In the genomic region with DNA sequence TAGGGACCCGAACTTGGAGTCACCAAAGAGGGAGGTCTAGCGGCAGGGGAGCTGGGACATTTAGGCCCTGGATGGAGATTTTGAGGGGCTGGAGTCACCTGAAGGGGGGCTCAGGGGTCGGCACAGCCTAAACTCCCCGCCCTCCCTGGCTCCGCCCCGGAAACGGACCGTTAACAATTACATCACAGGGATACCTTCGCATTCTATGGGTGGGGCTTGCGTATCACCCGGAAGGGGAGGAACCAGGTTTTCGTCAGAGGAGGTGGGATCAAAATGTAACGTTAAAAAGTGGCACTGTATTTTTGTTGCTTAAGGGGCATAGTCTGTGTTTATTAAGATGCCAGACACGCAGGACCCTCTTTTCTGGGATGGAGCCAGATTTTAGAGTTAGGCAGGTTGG, we compare ENCODE assay signal across 9 mouse cellular contexts. TPM values are rescaled to one million over a fixed set of nuclear protein-coding genes. Genes with fewer than 3 reads are reported as not detected.
DNase-seq lines count a peak whose midpoint lies in the region; ATAC-seq and TF ChIP-seq lines count a peak whose summit lies in the region.
"Not testable (repeated sequence)": the region's sequence is repeated elsewhere in the genome, so short reads cannot be mapped to it uniquely, and the experiment has no call there.
"Had no signal": no experiment of that assay in that cellular context is flagged by ENCODE, and none has a peak within 500 bp of the region (broad histone marks: within the 10 kb centered on the region; RNA-seq: fewer than 3 reads in every experiment).

A gene (minus strand): TSS at position 246 of the 400 bp plus-strand sequence.

- peak within 1 kb of the TSS; percentile 46 for H3K4me2 ChIP-seq in forebrain, embryonic 11.5 days (ENCODE audit: low read depth, low read length, severe bottlenecking)
- H3K4me2 ChIP-seq in heart, embryonic 15.5 days = peak within 1 kb of the TSS; percentile 62
- H3K4me2 ChIP-seq in kidney, postnatal 0 days (ENCODE audit: low read length) = peak within 1 kb of the TSS; percentile 49
- H3K4me2 ChIP-seq in limb, embryonic 15.5 days = peak within 1 kb of the TSS; percentile 46
- peak within 1 kb of the TSS; percentile 40 for H3K4me2 ChIP-seq in midbrain, postnatal 0 days (ENCODE audit: low read depth, low read length, poor library complexity, severe bottlenecking)

- not testable (repeated sequence) for H3K36me3 ChIP-seq in forebrain, embryonic 11.5 days (ENCODE audit: control insufficient read depth, insufficient read depth, low read length); heart, embryonic 15.5 days; kidney, postnatal 0 days (ENCODE audit: insufficient read depth, low read length); limb, embryonic 15.5 days; midbrain, postnatal 0 days (ENCODE audit: insufficient read depth, low read length); spleen, adult 2 months (ENCODE audit: control insufficient read depth, insufficient read depth, low read length)

- 0% methylated on average over 12 of the region's 14 CpGs for WGBS in forebrain, embryonic 11.5 days
- WGBS in heart, embryonic 15.5 days = 4% methylated on average over 12 of the region's 14 CpGs
- 2% methylated on average over 12 of the region's 14 CpGs for WGBS in kidney, postnatal 0 days
- WGBS in limb, embryonic 15.5 days = 1% methylated on average over 12 of the region's 14 CpGs
- under 1% methylated on average over 12 of the region's 14 CpGs for WGBS in midbrain, postnatal 0 days
- 7% methylated on average over 12 of the region's 14 CpGs for WGBS in spleen, adult 2 months

- H3K9ac ChIP-seq in forebrain, embryonic 11.5 days (ENCODE audit: low read length); heart, embryonic 15.5 days; kidney, postnatal 0 days (ENCODE audit: low read depth, low read length); limb, embryonic 15.5 days; midbrain, postnatal 0 days (replicated peaks; ENCODE audit: low read length, poor library complexity, severe bottlenecking): not testable (repeated sequence)

- DNase-seq in B cell, adult 2 months = peak; percentile 92 to 94
- DNase-seq in forebrain, embryonic 11.5 days (ENCODE audit: low spot score) = peak; percentile 88
- DNase-seq in kidney, postnatal 0 days (ENCODE audit: low spot score) = peak; percentile 86
- DNase-seq in midbrain, postnatal 0 days (ENCODE audit: low spot score) = peak; percentile 87
- DNase-seq in spleen, adult 2 months (ENCODE audit: low read depth in 1 of 2, low spot score in 2 of 2) = peak; percentile 77

- H3K4me3 ChIP-seq in brown adipose tissue, adult 24 weeks (ENCODE audit: insufficient read depth, low read depth, low read length) = peak within 1 kb of the TSS; percentile 62
- peak within 1 kb of the TSS; percentile 39 for H3K4me3 ChIP-seq in forebrain, embryonic 11.5 days (ENCODE audit: low read depth, low read length)
- peak within 1 kb of the TSS; percentile 52 for H3K4me3 ChIP-seq in heart, embryonic 15.5 days
- H3K4me3 ChIP-seq in kidney, postnatal 0 days (replicated peaks; ENCODE audit: low read depth, low read length) = peak within 1 kb of the TSS; percentile 30
- peak within 1 kb of the TSS; percentile 43 for H3K4me3 ChIP-seq in limb, embryonic 15.5 days
- H3K4me3 ChIP-seq in midbrain, postnatal 0 days (ENCODE audit: low read depth, low read length) = peak within 1 kb of the TSS; percentile 38
- peak within 1 kb of the TSS; percentile 62; the same call in 1 of the 2 replicates for H3K4me3 ChIP-seq in spleen, adult 2 months (ENCODE audit: extremely low read depth, insufficient read depth, insufficient read length)

- peak within 1 kb of the TSS; percentile 90 for H3K27ac ChIP-seq in brown adipose tissue, adult 24 weeks (replicated peaks; ENCODE audit: low read depth, low read length)
- not testable (repeated sequence) for H3K27ac ChIP-seq in forebrain, embryonic 11.5 days (ENCODE audit: low read depth, low read length); spleen, adult 2 months (ENCODE audit: insufficient read depth, low read length)
- peak within 1 kb of the TSS; percentile 69 for H3K27ac ChIP-seq in heart, embryonic 15.5 days
- peak within 1 kb of the TSS; percentile 50; the same call in 1 of the 2 replicates for H3K27ac ChIP-seq in kidney, postnatal 0 days
- H3K27ac ChIP-seq in limb, embryonic 15.5 days = peak within 1 kb of the TSS; percentile 57
- 0 out of 2 replicates have a peak within 1 kb of the TSS, but pooled peaks have one; percentile 12 for H3K27ac ChIP-seq in midbrain, postnatal 0 days (ENCODE audit: low read depth, low read length)

- TF ChIP-seq CTCF in kidney, postnatal 0 days (IDR thresholded peaks at IDR 0.05; ENCODE audit: low read depth); midbrain, postnatal 0 days (IDR thresholded peaks at IDR 0.05); spleen, adult 2 months (IDR thresholded peaks at IDR 0.05; ENCODE audit: extremely low read depth, insufficient read depth, insufficient read length, insufficient replicate concordance): not testable (repeated sequence)

- not testable (repeated sequence) for H3K27me3 ChIP-seq in forebrain, embryonic 11.5 days (ENCODE audit: control insufficient read depth, insufficient read depth, low read length); heart, embryonic 15.5 days; kidney, postnatal 0 days (ENCODE audit: insufficient read depth, low read length); limb, embryonic 15.5 days; midbrain, postnatal 0 days (ENCODE audit: insufficient read depth, low read length); spleen, adult 2 months (ENCODE audit: control insufficient read depth, insufficient read depth, low read length)

- not testable (repeated sequence) for TF ChIP-seq POLR2A in spleen, adult 2 months (IDR thresholded peaks at IDR 0.05; ENCODE audit: low read depth, low read length)

- not testable (repeated sequence) for H3K9me3 ChIP-seq in forebrain, embryonic 11.5 days (ENCODE audit: control insufficient read depth, low read length); heart, embryonic 15.5 days (replicated peaks); kidney, postnatal 0 days (replicated peaks; ENCODE audit: low read length); limb, embryonic 15.5 days; midbrain, postnatal 0 days (ENCODE audit: low read length)

- not testable (repeated sequence) for H3K4me1 ChIP-seq in brown adipose tissue, adult 24 weeks (ENCODE audit: control insufficient read depth, insufficient read depth, insufficient read length, low read length); forebrain, embryonic 11.5 days (replicated peaks; ENCODE audit: control insufficient read depth, insufficient read depth, low read length); heart, embryonic 15.5 days (replicated peaks); kidney, postnatal 0 days (replicated peaks; ENCODE audit: insufficient read depth, low read length); limb, embryonic 15.5 days; midbrain, postnatal 0 days (ENCODE audit: insufficient read depth, low read length); spleen, adult 2 months (ENCODE audit: control insufficient read depth, insufficient read depth, insufficient read length)

- ATAC-seq in forebrain, embryonic 11.5 days (replicated peaks; ENCODE audit: low FRiP score); heart, embryonic 15.5 days (replicated peaks; ENCODE audit: insufficient number of reproducible peaks, insufficient read depth, low FRiP score, low read depth); kidney, postnatal 0 days (replicated peaks; ENCODE audit: low FRiP score, low read depth); limb, embryonic 15.5 days (ENCODE audit: insufficient number of reproducible peaks, low FRiP score, low TSS enrichment, low read depth); midbrain, postnatal 0 days (ENCODE audit: low FRiP score): not testable (repeated sequence)

RNA-seq across cellular contexts. Expression of the gene that starts here (rescaled TPM):
- 39.4 and 50.0 TPM in 2 replicates for polyA plus RNA-seq in brown adipose tissue, adult 24 weeks (2012; ENCODE audit: insufficient read depth, insufficient read length, missing spikeins)
- 67.6 and 74.3 TPM in 2 replicates for polyA plus RNA-seq in forebrain, embryonic 11.5 days (2014; fragmentation: Nextera tagmentation; extraction: Ambion mirVana)
- polyA plus RNA-seq in heart, embryonic 15.5 days (2015; fragmentation: Nextera tagmentation; extraction: Ambion mirVana) = 40.2 and 47.1 TPM in 2 replicates
- polyA plus RNA-seq in kidney, postnatal 0 days (2015; fragmentation: Nextera tagmentation; extraction: Ambion mirVana) = 39.1 and 42.1 TPM in 2 replicates
- 35.4 and 42.1 TPM in 2 replicates for polyA plus RNA-seq in limb, embryonic 15.5 days (2015; fragmentation: Nextera tagmentation; extraction: Ambion mirVana)
- total RNA-seq in midbrain, postnatal 0 days (2014; rRNA removed) = 191 and 237 TPM in 2 replicates
- polyA plus RNA-seq in midbrain, postnatal 0 days (2015; fragmentation: Nextera tagmentation; extraction: Ambion mirVana) = 318 and 329 TPM in 2 replicates
- polyA plus RNA-seq in spleen, adult 2 months (2012; rRNA removed) = 8.9 and 14.1 TPM in 2 replicates
- polyA plus RNA-seq: C2C12 had no signal
